Mouse (Mus musculus) lung, postnatal 25 days (tissue): Measurements from ENCODE around the gene Sox10.

Experiments
- DNase-seq: peaks from one replicate; pipeline ENCODE4 v3.0.0; 2022; ENCODE audit warnings: low spot score

Gene Sox10

DNA sequence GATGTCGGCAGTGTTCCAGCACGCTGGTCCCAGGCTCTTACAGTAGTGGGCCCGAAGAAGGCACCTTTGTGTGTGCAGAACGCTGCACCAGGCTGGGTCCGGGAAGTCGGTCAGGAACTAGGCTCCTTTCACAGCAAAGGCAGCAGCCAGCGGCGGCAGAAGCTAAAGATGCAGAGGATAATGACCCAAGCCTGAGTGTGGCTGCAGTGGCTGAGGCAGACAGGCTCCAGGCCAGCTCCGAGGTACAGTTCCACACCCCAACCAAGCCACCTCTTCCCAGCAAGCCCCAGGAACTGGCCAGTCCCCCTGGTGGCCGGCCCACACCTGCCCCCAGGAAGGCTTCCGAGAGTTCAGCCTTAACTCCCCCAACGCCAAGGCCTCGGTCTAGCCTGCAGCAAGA, 42.5 kb downstream of the Sox10 start:
- DNase-seq: no peak

DNA sequence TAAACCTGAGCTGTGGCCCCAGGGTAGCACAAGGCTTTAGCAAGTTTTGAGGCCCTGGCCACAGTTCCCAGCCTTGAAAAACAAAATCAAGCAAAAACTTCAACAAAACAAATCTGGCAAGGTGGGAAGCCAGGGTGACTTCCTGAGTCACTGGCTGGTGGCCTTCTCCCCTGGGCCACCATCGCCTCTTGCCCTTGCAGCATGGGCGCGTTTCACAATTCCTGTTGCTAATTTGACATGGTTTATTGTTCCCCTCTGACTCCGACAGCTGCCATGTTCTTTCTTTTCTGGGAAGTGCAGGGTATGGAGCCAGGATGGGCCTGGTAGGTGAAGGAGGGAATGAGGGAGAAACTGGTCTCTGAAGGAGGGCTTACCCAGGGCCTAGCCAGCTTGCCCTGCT, 42.9 kb downstream of the Sox10 start:
- DNase-seq: no peak

DNA sequence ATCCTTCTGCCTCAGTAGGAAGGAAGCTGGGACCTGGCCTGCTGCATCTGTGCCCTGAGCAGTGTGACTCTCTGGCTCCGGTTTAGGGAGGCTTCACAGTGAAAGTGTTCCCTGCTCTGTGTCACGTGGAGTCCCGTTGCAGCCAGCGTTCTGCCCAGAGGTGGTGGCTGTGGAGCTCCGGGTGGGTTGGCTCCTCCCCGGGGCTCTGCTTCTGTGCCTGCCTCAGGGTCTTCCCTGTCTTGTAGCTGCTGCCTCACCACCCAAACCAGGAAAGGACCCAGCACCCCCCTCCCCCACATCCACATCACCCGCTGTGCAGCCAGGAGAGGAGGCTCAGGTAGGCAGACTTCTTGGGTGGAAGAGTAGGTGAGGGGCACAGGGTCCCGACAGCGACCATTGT, 45.5 kb downstream of the Sox10 start:
- no peak for DNase-seq

DNA sequence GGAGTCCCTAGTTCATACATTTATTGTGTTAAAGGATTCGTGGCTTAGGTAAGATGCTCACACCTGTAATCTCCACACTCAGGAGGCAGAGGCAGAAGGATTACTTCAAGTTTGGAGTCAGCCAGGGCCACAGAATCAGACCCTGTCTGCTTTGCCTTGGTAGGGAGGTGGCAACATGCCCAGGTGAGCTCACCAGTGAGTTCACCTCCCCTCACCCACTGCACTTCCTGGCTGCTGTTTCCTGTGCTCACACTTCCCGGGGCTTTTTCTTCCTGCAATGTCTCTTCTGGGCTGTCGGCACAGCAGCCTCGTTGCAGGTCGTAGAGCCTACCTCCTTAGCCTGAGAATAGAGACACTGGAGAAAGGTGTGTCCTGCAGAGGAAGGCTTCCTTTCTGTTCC, 49.8 kb downstream of the Sox10 start:
- DNase-seq: no peak

GRCm38 (mm10) chr15:79111774-79112173, 53.3 kb downstream of the Sox10 start:
- DNase-seq: no peak

GRCm38 (mm10) chr15:79110528-79110927, 54.5 kb downstream of the Sox10 start:
- DNase-seq: no peak

DNA sequence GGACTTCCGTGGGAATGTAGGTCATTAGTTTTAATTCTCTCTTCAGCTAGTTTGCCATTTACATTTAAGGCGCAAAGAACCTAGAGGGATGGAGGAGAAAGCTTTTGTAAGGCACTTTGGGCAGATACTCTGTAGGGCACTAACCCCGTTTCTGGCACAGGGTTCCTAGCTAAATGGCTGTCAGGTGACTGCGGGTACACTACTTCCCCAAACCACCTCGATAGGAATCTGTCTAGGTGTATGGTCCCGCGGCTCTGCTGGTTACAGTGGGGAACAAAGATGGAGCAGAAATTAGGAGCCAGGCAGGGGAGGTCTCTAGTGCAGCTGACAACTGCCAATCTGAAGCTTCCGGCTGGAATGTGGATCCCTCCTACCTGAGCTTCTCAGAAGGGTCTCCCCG, 55.0 kb downstream of the Sox10 start:
- no peak for DNase-seq

DNA sequence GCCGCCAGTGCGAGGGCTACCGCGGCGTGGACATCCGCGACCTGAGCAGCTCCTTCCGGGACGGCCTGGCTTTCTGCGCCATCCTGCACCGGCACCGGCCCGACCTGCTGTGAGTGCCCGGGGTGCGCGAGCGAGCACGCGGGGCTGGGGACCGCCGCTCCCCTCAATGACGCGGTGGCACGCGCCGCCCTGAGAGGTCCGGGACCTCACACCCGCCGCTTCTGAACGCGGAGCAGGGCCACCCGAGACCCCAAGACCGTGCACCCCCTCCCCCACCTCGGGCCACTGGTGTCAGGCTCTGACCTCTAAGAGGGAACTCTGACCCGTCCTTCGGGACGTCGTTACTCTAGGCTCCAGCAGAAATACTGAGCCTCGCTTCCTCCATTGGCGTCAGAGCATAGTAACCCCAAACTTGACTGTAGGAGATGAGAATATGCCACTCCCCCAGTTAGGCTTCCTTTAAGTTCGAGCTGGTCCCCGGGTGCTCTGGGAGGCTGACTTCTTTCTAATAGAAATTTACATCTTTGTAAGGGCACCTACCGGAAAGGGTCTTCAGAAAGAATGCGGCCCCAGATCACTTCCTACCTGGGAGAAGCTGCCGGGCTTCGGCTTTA, 55.6 kb downstream of the Sox10 start:
- DNase-seq: no peak

- DNase-seq: peak; percentile 70
Observed at GRCm38 (mm10) chr15:79108421-79109320, 56.4 kb downstream of the Sox10 start, which contains the start of gene Micall1. Gene Micall1, plus strand, starts transcription at chr15:79108898.

- DNase-seq: no peak
Observed at GRCm38 (mm10) chr15:79107966-79108365, 57.1 kb downstream of the Sox10 start.

DNA sequence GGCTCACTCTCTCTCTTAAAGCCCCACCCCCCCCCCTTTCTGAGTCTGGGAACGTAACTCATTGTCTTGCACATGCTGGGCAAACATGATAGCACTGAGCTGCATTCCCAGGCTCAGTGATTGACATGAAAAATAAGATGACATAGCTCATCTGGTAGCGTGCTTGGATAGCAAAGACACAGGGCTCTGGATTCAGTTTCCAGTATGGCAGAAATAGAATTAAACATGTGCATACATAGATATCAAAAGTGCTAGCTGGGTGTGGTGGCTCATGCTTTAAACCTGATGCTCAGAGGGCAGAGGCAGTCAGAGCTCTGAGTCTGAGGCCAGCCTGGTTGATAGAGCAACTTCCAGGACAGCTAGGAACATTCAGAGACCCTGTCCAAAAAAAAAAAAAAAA, 59.2 kb downstream of the Sox10 start:
- DNase-seq: no peak
